Mouse (Mus musculus) myocyte (in vitro differentiated cells): ENCODE data around the gene Kpna2. TPM values are rescaled to one million over a fixed set of nuclear protein-coding genes. Genes with fewer than 3 reads are reported as not detected.

ENCODE experiments used
- H3K27me3 ChIP-seq: one replicate; pipeline ENCODE4 v1.6.1; 2011; ENCODE audit not compliant: control insufficient read depth, insufficient read depth, insufficient read length
- H3K36me3 ChIP-seq: one replicate; pipeline ENCODE4 v1.6.1; 2011; ENCODE audit not compliant: control insufficient read depth, insufficient read depth
- H3K4me2 ChIP-seq: one replicate; pipeline ENCODE4 v1.6.1; 2011; ENCODE audit warnings: low read depth, control low read depth
- H3K4me3 ChIP-seq: one replicate; pipeline ENCODE4 v1.5.1; 2011; ENCODE audit warnings: mild to moderate bottlenecking, control low read depth, moderate library complexity
- H3K79me2 ChIP-seq: one replicate; pipeline ENCODE4 v1.6.1; 2011; ENCODE audit not compliant: control insufficient read depth, insufficient read depth
- H3ac ChIP-seq: one replicate; pipeline ENCODE4 v1.6.1; 2011; ENCODE audit not compliant: control insufficient read depth, insufficient read length
- CEBPB ChIP-seq: IDR thresholded peaks from 2 replicates; pipeline ENCODE4 v1.6.1; 2011; ENCODE audit warnings: mild to moderate bottlenecking, moderate library complexity; ENCODE audit not compliant: poor library complexity, insufficient read depth, severe bottlenecking
- E2F4 ChIP-seq: IDR thresholded peaks from one replicate; pipeline ENCODE4 v1.6.1; 2011; ENCODE audit warnings: mild to moderate bottlenecking, control low read depth, moderate library complexity; ENCODE audit not compliant: insufficient read depth
- MAX ChIP-seq: IDR thresholded peaks from one replicate; pipeline ENCODE4 v1.6.1; 2011; ENCODE audit warnings: low read depth, mild to moderate bottlenecking, control low read depth
- MYOD1 ChIP-seq, 3 experiments: IDR thresholded peaks; one replicate each; pipeline ENCODE4 v1.6.1; 2011; ENCODE audit warnings: control low read depth in 2 of 3, low read depth in 2 of 3, mild to moderate bottlenecking in 2 of 3, moderate library complexity in 1 of 3; ENCODE audit not compliant: insufficient read length in 2 of 3, control insufficient read depth in 1 of 3
- MYOG ChIP-seq, 3 experiments: IDR thresholded peaks; one replicate each; pipeline ENCODE4 v1.6.1; 2011; ENCODE audit warnings: control low read depth in 2 of 3, low read depth in 2 of 3, mild to moderate bottlenecking in 2 of 3; ENCODE audit not compliant: insufficient read length in 2 of 3, control insufficient read depth in 1 of 3, insufficient read depth in 1 of 3
- POLR2A ChIP-seq: IDR thresholded peaks from one replicate; pipeline ENCODE4 v1.6.1; 2011; ENCODE audit warnings: low read depth, mild to moderate bottlenecking, control low read depth, moderate library complexity; ENCODE audit not compliant: insufficient read length
- POLR2AphosphoS2 ChIP-seq: IDR thresholded peaks from one replicate; pipeline ENCODE4 v1.6.1; 2011; ENCODE audit warnings: low read depth, control low read depth; ENCODE audit not compliant: insufficient read length
- REST ChIP-seq: IDR thresholded peaks from one replicate; pipeline ENCODE4 v1.6.1; 2011; ENCODE audit warnings: mild to moderate bottlenecking, control low read depth, moderate library complexity; ENCODE audit not compliant: insufficient read depth, insufficient read length
- SRF ChIP-seq: IDR thresholded peaks from one replicate; pipeline ENCODE4 v1.6.1; 2011; ENCODE audit warnings: low read depth; ENCODE audit not compliant: control insufficient read depth, insufficient read length
- TCF12 ChIP-seq: IDR thresholded peaks from one replicate; pipeline ENCODE4 v1.6.1; 2011; ENCODE audit warnings: mild to moderate bottlenecking, control low read depth; ENCODE audit not compliant: poor library complexity, insufficient read depth, severe bottlenecking
- TCF3 ChIP-seq: IDR thresholded peaks from one replicate; pipeline ENCODE4 v1.6.1; 2011; ENCODE audit warnings: low read depth, control low read depth; ENCODE audit not compliant: insufficient read length
- USF1 ChIP-seq: IDR thresholded peaks from one replicate; pipeline ENCODE4 v1.6.1; 2011; ENCODE audit warnings: low read depth, mild to moderate bottlenecking, control low read depth, moderate library complexity
- polyA plus RNA-seq: library from polyadenylated mRNA; unstranded; fragments of >200 nt; fragmentation: generic; extraction: Trizol; gene quantifications from one replicate; pipeline ENCODE4 v1.2.1, GENCODE M21; 2012; ENCODE audit warnings: missing spikeins

Kpna2 gene
- polyA plus RNA-seq, 1 experiment: 32.8 TPM

DNA sequence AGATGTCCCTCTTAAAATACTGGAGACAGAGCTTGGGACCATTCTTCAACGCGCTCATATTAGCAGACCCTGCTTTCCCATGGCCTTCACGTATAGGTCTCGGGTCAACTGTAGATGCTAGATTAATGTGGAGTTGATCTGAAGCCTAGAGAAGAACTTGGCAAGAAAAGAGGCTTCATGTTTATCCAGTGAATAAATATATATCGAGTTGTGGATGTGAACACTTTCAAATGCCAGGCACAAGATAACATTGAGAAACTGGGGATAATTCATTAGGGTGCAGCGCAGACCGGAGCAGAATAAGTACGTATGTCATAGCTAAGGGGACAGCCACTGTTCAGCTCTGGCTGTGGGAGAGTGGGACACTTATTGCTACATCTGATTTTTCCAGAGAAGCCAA, 29.5 kb downstream of the Kpna2 start:
- no peaks in the 10 kb centered on the region for H3K79me2 ChIP-seq
- no peaks in the 10 kb centered on the region for H3K27me3 ChIP-seq
- no peak overlapping the region for H3K4me2 ChIP-seq
- H3ac ChIP-seq: no peak overlapping the region
- no peak for TF ChIP-seq MAX
- no peak for TF ChIP-seq SRF
- TF ChIP-seq TCF3: no peak
- TF ChIP-seq E2F4: no peak
- TF ChIP-seq USF1: no peak
- TF ChIP-seq POLR2A: no peak
- no peak for TF ChIP-seq REST
- TF ChIP-seq TCF12: no peak
- no peak for TF ChIP-seq MYOG (IDR thresholded peaks at IDR 0.05; ENCODE audit: control insufficient read depth in 1 of 3, insufficient read depth in 1 of 3, insufficient read length in 2 of 3, low read depth in 2 of 3)
- TF ChIP-seq CEBPB: no peak
- TF ChIP-seq MYOD1 (IDR thresholded peaks at IDR 0.05; ENCODE audit: control insufficient read depth in 1 of 3, insufficient read length in 2 of 3, low read depth in 2 of 3): no peak
- no peak for TF ChIP-seq POLR2AphosphoS2
- H3K4me3 ChIP-seq: no peak overlapping the region
- no peaks in the 10 kb centered on the region for H3K36me3 ChIP-seq

DNA sequence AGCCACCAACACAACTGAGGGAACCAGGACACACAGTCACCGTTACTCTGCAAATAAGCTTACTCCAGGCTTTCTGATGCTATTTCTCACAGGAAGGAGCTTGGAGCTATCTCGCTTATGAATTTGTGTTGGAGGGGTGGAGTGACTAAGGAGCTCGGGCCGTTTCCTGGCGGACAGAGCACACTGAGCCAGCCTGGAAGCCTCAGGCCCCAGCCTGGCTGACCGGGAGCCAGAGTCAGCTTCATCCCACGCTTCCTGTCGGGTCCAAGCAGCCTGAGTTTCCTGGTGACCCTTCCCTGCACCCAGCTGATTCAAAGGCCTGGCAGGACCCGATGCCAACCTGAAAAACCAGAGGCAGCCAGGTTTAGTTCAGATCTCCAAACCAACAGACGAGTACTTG, 31.7 kb downstream of the Kpna2 start:
- no peak for TF ChIP-seq POLR2AphosphoS2
- Histone ChIP-seq H3K27me3 (no peaks in the 10 kb centered on the region), H3K4me2 (peak overlapping the region; percentile 16), H3K36me3 (no peaks in the 10 kb centered on the region), H3K4me3 (no peak overlapping the region), H3ac (no peak overlapping the region), H3K79me2 (no peaks in the 10 kb centered on the region)

DNA sequence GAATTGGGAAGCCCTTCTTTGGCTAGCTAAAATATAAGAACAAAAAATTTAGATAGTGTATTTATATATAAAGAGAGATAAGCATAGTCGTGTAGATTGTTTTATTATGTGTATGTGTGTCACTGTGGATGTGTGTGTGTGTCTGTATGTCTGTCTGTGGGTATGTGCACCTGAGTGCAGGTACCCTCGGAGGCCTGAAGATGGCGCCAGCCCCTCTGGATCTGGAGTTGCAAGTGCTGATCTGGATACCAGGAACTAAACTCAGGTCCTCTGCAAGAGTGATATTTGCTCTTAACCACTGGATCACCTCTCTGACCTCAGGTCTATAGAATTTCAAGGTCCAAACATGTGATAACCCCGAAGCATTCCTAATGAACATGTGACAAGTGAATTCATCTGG, 33.5 kb downstream of the Kpna2 start:
- TF ChIP-seq CEBPB: no peak
- no peak for TF ChIP-seq POLR2AphosphoS2
- no peak for TF ChIP-seq SRF
- TF ChIP-seq MAX: no peak
- TF ChIP-seq E2F4: no peak
- TF ChIP-seq REST: no peak
- TF ChIP-seq MYOG (IDR thresholded peaks at IDR 0.05; ENCODE audit: control insufficient read depth in 1 of 3, insufficient read depth in 1 of 3, insufficient read length in 2 of 3, low read depth in 2 of 3): no peak
- TF ChIP-seq TCF3: no peak
- no peak for TF ChIP-seq MYOD1 (IDR thresholded peaks at IDR 0.05; ENCODE audit: control insufficient read depth in 1 of 3, insufficient read length in 2 of 3, low read depth in 2 of 3)
- TF ChIP-seq POLR2A: no peak
- no peak for TF ChIP-seq TCF12
- no peak for TF ChIP-seq USF1
- Histone ChIP-seq H3K36me3 (no peaks in the 10 kb centered on the region), H3K79me2 (no peaks in the 10 kb centered on the region), H3ac (no peak overlapping the region), H3K4me2 (no peak overlapping the region), H3K27me3 (no peaks in the 10 kb centered on the region), H3K4me3 (no peak overlapping the region)

DNA sequence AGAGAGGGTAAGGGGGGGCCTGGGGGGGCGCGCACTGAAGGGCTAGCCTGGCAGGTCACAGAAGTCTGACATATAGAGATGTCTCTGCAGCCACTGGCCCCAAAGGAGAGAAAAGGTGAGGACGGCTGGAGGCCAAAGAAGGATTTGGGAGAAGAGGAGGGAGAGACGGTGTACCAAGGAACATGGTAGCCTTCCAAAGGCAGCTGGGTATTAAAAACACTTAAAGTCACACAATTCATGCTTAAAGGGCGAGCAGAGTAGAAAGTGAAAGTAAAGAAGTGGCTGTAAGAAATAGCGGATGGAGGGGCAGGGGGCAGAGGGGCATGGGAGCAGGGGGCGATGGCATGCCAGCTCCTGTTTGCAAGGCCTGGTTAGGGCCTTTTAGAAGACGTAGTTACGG, 37.0 kb downstream of the Kpna2 start:
- no peak for TF ChIP-seq MYOD1 (IDR thresholded peaks at IDR 0.05; ENCODE audit: control insufficient read depth in 1 of 3, insufficient read length in 2 of 3, low read depth in 2 of 3)
- no peak for TF ChIP-seq TCF12
- TF ChIP-seq SRF: no peak
- no peak for TF ChIP-seq REST
- no peak for TF ChIP-seq CEBPB
- TF ChIP-seq MAX: no peak
- TF ChIP-seq POLR2AphosphoS2: no peak
- Histone ChIP-seq H3K79me2 (no peaks in the 10 kb centered on the region), H3K36me3 (no peaks in the 10 kb centered on the region), H3K4me2 (peak overlapping the region; percentile 20), H3K4me3 (no peak overlapping the region), H3K27me3 (no peaks in the 10 kb centered on the region), H3ac (no peak overlapping the region)

DNA sequence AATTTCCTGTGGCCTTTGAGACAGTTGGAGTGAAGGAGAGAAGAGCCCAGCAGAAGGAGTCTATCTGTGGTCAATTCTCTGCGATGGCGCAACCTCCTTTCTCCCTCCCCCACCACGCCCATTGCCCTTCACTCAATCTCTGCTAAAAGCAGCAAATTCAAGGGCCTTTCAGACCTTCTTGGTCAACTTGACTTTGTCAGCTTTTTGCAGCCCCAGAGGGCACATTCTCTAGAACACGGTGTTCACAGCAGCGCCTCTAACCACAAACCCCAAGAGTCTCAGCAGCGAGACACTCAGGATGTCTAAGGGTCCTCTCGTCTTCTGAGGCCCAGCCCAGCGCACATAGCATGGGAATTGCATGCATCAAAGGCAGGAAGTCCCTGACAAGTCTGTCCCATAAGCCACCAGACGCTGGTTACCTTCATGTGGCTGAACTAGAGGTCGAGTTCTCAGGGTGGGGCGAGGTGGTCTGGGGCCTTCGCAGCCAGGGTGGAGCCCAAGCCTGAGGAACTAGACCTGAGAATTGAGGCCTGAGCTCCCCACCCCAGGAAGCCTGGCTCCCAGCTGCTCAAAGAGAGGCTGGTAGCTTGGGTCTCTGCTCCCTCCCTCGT, 37.8 kb downstream of the Kpna2 start:
- Histone ChIP-seq H3K27me3 (no peaks in the 10 kb centered on the region), H3K4me2 (no peak overlapping the region), H3K36me3 (no peaks in the 10 kb centered on the region), H3ac (no peak overlapping the region), H3K4me3 (no peak overlapping the region), H3K79me2 (no peaks in the 10 kb centered on the region)
- TF ChIP-seq CEBPB: 0 out of 2 replicates have a peak, but pooled peaks have one; percentile 46
- TF ChIP-seq USF1: no peak
